Mouse (Mus musculus) brain, embryonic 14.5 days (tissue): ENCODE measurements around the gene Wdfy2.

Experiments used
- CTCF ChIP-seq: fragments of 200-500 bp; IDR thresholded peaks from 2 replicates; pipeline ENCODE4 v1.5.1; 2012; ENCODE audit warnings: inconsistent platforms, mild to moderate bottlenecking, moderate library complexity, borderline replicate concordance; ENCODE audit not compliant: insufficient read depth, insufficient read length; ENCODE audit errors: extremely low read depth
- POLR2A ChIP-seq: fragments of 200-500 bp; IDR thresholded peaks from 2 replicates; pipeline ENCODE4 v1.6.1; 2012; ENCODE audit warnings: mild to moderate bottlenecking, inconsistent platforms, borderline replicate concordance; ENCODE audit not compliant: poor library complexity, insufficient read depth, insufficient read length, severe bottlenecking; ENCODE audit errors: extremely low read depth

- TF ChIP-seq CTCF (no peak), POLR2A (no peak)
These were observed 46.7 kb downstream of the Wdfy2 start for GRCm38 (mm10) chr14:62884171-62884570.
